Mouse (Mus musculus) thymus, adult 2 months (tissue): Measurements from ENCODE around the gene Sept9. TPM values are rescaled to one million over a fixed set of nuclear protein-coding genes. Genes with fewer than 3 reads are reported as not detected.

Experiments used
- DNase-seq: peaks from one replicate; pipeline ENCODE4 v3.0.0; 2021
- H3K27ac ChIP-seq: fragments of 200-500 bp; 2 replicates; pipeline ENCODE4 v1.5.1; 2012; ENCODE audit warnings: low read length, control low read depth; ENCODE audit not compliant: control insufficient read depth, insufficient read depth
- H3K27me3 ChIP-seq: fragments of 200-500 bp; 2 replicates; pipeline ENCODE4 v1.6.1; 2012; ENCODE audit warnings: mild to moderate bottlenecking, low read length, moderate library complexity, mixed read lengths; ENCODE audit not compliant: control insufficient read depth, insufficient read depth
- H3K36me3 ChIP-seq: fragments of 200-500 bp; 2 replicates; pipeline ENCODE4 v1.6.1; 2012; ENCODE audit warnings: mild to moderate bottlenecking, low read length, moderate library complexity; ENCODE audit not compliant: control insufficient read depth, insufficient read depth
- H3K4me1 ChIP-seq: fragments of 200-500 bp; replicated peaks from 2 replicates; pipeline ENCODE4 v1.6.1; 2012; ENCODE audit warnings: low read length; ENCODE audit not compliant: control insufficient read depth, insufficient read depth
- H3K4me3 ChIP-seq: fragments of 200-500 bp; 2 replicates; pipeline ENCODE4 v1.5.1; 2012; ENCODE audit warnings: mild to moderate bottlenecking, low read length, control low read depth, moderate library complexity; ENCODE audit not compliant: control insufficient read depth, insufficient read depth
- CTCF ChIP-seq: fragments of 200-500 bp; IDR thresholded peaks from 2 replicates; pipeline ENCODE4 v1.5.1; 2012; ENCODE audit warnings: mild to moderate bottlenecking, control low read depth, low read length, moderate library complexity, borderline replicate concordance; ENCODE audit not compliant: control insufficient read depth, poor library complexity, insufficient read depth; ENCODE audit errors: extremely low read depth
- POLR2A ChIP-seq: fragments of 200-500 bp; IDR thresholded peaks from 2 replicates; pipeline ENCODE4 v1.6.1; 2012; ENCODE audit warnings: mild to moderate bottlenecking, low read length, control low read depth, moderate library complexity; ENCODE audit not compliant: control insufficient read depth, poor library complexity, insufficient read depth; ENCODE audit errors: extremely low read depth
- WGBS: fragments of 180-500 bp; shearing (Covaris S2); methylation state at CpG from one replicate; pipeline ENCODE4 v1.1.7; 2018; 5-methylcytosine and 5-hydroxymethylcytosine counted together
- polyA plus RNA-seq: library from polyadenylated mRNA; depleted of rRNA; stranded (reverse); fragments of >200 nt; gene quantifications from 2 replicates; pipeline ENCODE4 v1.2.3, GENCODE M21; 2012

Gene Sept9
- polyA plus RNA-seq, 1 experiment, result 113 TPM

- DNase-seq, result no peak
- TF ChIP-seq CTCF (no peak), POLR2A (no peak)
- Histone ChIP-seq H3K4me3 (no peak overlapping the region), H3K4me1 (peaks cover 41% of the 10 kb centered on the region), H3K27ac (no peak overlapping the region), H3K36me3 (no peaks in the 10 kb centered on the region), H3K27me3 (no peaks in the 10 kb centered on the region)
- 94% methylated on average over 6 of the region's 6 CpGs for WGBS
Measured at GRCm38 (mm10) chr11:117239617-117240016, 40.2 kb downstream of the Sept9 start.

DNA sequence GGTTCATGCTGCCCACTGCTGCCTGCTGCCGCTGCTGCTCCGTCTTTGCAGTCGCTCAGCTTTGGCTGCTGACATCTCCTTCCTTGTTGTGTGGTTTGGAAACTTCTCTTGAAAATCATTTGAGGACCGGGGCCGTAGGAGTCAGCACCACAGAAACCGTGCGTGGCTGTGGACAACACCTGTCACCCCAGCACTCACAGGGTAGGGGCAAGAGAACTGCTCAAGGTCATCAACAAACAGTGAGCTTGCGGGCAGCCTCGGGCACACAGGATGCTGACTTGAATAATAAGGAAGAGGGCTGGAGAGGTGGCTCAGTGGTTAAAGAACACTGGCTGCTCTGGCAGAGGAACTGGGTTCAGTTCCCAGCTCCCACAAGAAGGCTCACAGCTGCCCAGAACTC is 40.9 kb downstream of the Sept9 start:
- H3K36me3 ChIP-seq, result no peaks in the 10 kb centered on the region
- H3K4me3 ChIP-seq, result no peak overlapping the region
- no peaks in the 10 kb centered on the region for H3K27me3 ChIP-seq
- WGBS, result 68% methylated on average over 9 of the region's 9 CpGs
- DNase-seq, result no peak
- H3K4me1 ChIP-seq, result peaks cover 40% of the 10 kb centered on the region
- no peak overlapping the region for H3K27ac ChIP-seq
- no peak for TF ChIP-seq POLR2A
- no peak for TF ChIP-seq CTCF

DNA sequence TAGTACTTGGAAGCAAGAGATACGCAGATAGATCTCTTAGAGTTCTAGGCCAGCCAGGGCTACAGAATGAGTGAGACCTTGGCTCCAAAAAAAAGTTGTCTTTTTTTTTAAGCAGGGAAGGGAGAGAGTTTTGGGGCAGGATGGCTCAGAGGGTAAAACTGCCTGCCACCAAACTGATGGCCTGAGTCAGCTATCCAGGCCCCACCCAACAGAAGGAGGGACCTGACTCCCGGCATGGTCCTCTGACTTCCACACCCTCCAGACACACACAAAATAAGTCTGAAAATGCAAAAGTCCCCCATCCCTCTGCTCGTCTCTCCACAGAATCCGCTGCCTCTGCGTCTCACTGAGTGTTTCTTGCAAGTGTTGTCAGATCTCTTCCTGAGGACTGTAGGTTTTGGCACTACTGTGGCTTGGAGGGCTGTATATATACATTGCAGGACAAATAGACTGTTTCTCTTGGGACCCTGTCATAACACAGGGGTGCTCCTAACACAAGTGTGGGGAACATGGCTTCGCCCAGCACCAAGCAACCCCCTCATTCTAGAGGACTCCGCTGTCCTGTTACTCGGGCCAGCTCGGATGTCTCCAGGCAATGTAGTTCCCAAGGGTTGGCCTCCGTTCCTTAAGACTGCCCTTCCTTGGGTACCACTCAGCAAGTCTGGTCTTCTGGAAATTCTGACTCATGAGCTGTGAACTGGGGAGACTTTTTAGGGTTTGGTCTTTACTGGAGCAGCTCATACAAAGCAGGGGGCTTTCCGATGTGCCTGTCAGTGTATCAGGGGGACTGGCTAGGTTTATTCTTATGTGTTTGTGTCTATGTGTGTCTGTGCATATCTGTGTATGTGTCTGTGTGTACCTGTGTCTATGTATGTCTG is 41.6 kb downstream of the Sept9 start:
- Histone ChIP-seq H3K4me3 (no peak overlapping the region), H3K27ac (no peak overlapping the region), H3K27me3 (no peaks in the 10 kb centered on the region), H3K36me3 (no peaks in the 10 kb centered on the region), H3K4me1 (peaks cover 43% of the 10 kb centered on the region)
- no peak for DNase-seq
- no peak for TF ChIP-seq CTCF
- WGBS, result 98% methylated on average over 11 of the region's 11 CpGs

- no peaks in the 10 kb centered on the region for H3K27me3 ChIP-seq
- H3K36me3 ChIP-seq, result no peaks in the 10 kb centered on the region
- 41% methylated on average over 10 of the region's 10 CpGs for WGBS
- no peak overlapping the region for H3K4me3 ChIP-seq
- peaks cover 54% of the 10 kb centered on the region for H3K4me1 ChIP-seq
- peak overlapping the region; percentile 63; the same call in 1 of the 2 replicates for H3K27ac ChIP-seq
- no peak for TF ChIP-seq POLR2A
- no peak for TF ChIP-seq CTCF
- no peak for DNase-seq
Measured at GRCm38 (mm10) chr11:117242339-117243084, 43.1 kb downstream of the Sept9 start.

DNA sequence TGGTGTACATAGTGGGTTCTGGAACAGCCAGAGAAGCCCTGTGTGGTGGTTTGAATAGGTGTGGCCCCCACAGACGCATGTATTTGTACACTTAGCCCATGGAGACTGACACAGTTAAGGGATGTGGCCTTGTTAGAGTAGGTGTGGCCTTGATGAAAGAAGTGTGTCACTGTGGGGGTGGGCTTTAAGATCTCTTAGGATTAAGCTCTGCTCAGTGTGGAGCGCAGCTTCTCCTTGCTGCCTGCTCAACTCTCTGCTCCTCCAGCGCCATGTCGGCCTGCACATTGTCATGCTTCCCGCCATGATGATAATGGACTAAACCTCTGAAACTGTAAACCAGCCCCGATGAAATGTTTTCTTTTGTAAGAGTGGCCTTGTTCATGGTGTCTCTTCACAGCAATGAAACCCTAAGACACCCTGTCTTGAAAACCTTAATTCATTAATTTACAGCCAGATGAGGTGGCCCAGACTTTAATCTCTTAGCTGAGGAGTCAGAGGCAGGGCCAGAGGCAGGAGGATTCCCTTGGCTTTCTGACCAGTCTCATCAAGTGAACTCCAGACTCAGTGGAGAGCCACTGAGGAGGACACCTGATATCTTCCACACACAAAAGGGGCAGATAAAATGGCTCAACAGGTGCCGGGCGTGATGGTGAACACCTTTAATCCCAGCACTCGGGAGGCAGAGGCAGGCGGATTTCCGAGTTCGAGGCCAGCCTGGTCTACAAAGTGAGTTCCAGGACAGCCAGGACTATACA is 44.3 kb downstream of the Sept9 start:
- DNase-seq, result no peak
- WGBS, result 92% methylated on average over 12 of the region's 12 CpGs
- TF ChIP-seq POLR2A, result no peak
- no peak for TF ChIP-seq CTCF
- Histone ChIP-seq H3K27ac (peak overlapping the region; percentile 63; the same call in 1 of the 2 replicates), H3K4me3 (no peak overlapping the region), H3K4me1 (peaks cover 54% of the 10 kb centered on the region), H3K27me3 (no peaks in the 10 kb centered on the region), H3K36me3 (no peaks in the 10 kb centered on the region)

GRCm38 (mm10) chr11:117245041-117245725 is 45.7 kb downstream of the Sept9 start:
- Histone ChIP-seq H3K4me3 (no peak overlapping the region), H3K4me1 (peaks cover 63% of the 10 kb centered on the region), H3K27ac (no peak overlapping the region), H3K36me3 (no peaks in the 10 kb centered on the region), H3K27me3 (no peaks in the 10 kb centered on the region)
- TF ChIP-seq CTCF (no peak), POLR2A (no peak)
- no peak for DNase-seq
- 79% methylated on average over 8 of the region's 8 CpGs for WGBS
